Mouse (Mus musculus) embryo, embryonic 11.5 days (tissue): ENCODE results near the gene Hoxa9.

ENCODE experiments used
- DNase-seq: peaks from one replicate; pipeline ENCODE4 v3.0.0-alpha.2; 2012; ENCODE audit warnings: low read depth, low spot score

The Hoxa9 gene

GRCm38 (mm10) chr6:52228475-52229465 is 2.1 kb downstream of the Hoxa9 start:
- no peak for DNase-seq

- no peak for DNase-seq
These were observed 3.2 kb downstream of the Hoxa9 start for GRCm38 (mm10) chr6:52227470-52228222.

DNA sequence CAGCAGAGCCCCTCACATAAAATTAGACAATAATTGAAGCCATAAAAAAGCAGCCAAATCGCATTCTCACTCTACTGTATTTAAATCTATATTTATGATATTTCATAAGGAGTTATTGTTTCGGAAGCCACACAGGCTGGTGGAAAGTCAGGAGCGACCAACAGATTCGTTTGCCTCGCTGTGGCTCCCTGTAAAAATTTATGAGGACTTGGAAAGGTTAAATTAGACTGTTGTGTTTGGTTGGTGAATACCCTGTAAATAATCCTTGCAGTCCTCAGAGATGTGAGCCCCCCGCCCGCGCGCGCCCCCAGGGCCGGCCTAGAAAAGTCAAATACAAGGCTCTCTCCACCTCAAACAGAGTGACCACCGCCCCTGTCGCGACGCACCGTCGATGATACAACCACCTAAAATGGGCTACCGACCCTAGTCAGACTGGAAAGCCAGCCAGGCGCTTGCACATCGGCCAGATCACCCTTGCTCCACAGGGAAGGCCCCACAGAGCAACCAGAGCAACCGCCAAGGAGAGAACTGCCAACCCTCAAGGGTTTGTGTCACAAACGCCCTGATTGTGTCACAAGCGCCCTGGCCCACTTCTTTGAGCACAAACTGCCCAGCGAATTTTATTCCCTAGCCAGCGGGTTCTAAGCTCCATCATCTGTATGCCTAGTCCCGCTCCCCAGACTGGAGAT is 4.2 kb downstream of the Hoxa9 start:
- DNase-seq, result no peak

DNA sequence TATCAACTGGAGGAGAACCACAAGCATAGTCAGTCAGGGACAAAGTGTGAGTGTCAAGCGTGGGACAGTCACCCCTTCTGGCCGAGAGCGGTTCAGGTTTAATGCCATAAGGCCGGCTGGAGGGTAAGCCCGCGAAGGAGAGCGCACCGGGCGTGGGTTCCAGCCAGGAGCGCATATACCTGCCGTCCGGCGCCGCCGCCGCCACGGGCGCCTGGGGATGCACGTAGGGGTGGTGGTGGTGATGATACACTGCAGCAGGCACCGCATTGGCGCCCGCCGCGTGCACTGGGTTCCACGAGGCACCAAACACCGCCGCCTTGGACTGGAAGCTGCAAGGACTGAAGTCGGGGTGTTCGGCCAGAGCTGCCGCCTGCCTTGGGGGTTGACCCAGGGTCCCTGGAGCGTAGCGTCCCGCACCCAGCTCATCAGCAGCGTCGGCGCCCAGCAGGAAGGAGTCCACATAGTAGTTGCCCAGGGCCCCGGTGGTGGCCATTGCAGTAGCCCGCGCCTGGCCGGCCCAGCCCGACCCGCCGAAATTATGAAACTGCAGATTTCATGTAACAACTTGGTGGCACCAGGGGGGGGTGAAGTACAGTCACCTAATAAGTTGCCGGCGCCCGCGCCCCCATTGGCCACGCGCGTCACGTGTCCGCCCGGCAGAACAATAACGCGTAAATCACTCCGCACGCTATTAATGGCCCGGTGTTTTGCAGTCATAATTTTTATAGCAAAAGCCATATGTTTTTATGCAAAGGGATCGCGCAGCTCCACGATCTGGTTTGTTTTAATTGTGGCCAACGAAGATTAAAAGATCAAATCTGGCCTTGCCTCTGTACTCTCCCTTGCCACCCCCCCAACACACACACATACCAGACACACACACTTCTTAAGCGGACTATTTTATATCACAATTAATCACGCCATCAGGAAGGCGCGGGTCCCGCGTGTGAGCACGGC is 5.0 kb downstream of the Hoxa9 start:
- DNase-seq, result no peak

- DNase-seq, result no peak
These were observed 5.8 kb downstream of the Hoxa9 start for GRCm38 (mm10) chr6:52224895-52225611.

DNA sequence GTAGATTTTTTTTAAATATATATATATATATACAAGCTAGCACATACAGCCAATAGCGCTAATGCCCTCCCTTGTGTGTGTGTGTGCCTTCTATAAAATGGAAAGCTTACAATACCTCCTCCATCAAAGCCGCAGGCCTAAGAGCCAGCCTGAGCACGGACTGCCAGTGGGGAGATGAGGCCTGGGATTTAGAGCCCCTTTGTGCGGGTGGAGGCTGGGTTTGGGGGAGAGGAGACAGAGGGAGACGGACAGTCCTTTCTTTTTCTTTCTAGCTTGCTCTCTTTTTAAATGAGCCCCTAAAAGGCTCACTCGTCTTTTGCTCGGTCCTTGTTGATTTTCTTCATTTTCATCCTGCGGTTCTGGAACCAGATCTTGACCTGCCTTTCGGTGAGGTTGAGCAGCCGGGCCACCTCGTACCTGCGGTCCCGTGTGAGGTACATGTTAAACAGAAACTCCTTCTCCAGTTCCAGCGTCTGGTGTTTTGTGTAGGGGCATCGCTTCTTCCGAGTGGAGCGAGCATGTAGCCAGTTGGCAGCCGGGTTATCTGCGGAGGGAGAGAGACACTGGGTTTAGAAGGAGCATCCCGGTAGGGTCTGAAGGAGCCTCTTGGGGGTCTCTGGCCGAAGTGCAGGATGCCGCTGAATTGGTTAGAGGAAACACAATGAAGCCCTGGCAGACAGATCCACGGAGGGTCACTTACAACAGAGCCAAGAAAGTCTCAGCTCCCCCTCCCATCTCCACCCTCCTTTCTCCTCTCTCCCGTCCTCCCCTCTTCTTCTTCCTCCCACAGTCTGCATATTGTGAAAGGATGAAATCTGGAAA is 6.7 kb downstream of the Hoxa9 start:
- DNase-seq, result no peak

GRCm38 (mm10) chr6:52222729-52223128 is 8.2 kb downstream of the Hoxa9 start:
- no peak for DNase-seq

DNA sequence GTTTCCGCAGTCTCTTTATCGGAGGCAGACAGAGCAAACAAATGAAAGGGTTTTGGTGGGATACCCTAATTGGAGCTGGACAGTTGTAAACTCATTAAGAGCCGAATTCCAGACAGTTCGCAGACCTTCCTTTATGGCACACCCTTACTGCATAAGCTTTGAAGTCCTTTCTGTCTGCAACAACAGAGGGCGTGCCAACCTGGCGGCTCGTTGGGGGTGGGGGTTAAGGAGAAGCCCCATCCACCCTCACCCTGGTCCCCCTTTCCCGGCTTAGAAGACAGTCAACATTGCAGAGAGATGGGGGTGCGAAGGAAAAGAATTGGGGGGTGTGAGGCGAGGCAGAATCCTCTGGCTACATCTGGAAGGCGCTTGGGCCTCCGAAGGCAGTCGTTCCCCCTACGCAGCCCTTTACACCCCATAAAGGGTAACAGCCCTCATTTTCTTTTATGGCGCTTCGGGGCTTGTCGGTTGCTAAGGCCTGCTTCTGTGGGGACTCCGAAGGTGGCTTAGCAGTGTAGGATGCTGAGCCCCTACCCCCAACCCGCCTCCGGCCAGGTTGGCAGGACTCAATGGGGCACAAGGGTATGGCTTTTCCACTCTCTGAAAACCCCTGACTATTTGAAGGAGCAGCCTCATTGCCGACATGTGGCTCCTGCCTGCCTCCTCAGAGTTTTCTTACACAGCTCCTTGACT is 8.8 kb downstream of the Hoxa9 start:
- DNase-seq, result no peak

- peak; percentile 93 for DNase-seq
These were observed 9.4 kb downstream of the Hoxa9 start, which contains the start of gene Hoxa7 for GRCm38 (mm10) chr6:52221337-52221992. Hoxa7 (minus strand) TSS chr6:52221854.

- DNase-seq, result no peak
These were observed 10.0 kb downstream of the Hoxa9 start for GRCm38 (mm10) chr6:52220865-52221310.

- no peak for DNase-seq
These were observed 10.7 kb downstream of the Hoxa9 start for GRCm38 (mm10) chr6:52220003-52220864.

- DNase-seq, result no peak
These were observed 11.5 kb downstream of the Hoxa9 start for GRCm38 (mm10) chr6:52219234-52219942.

DNA sequence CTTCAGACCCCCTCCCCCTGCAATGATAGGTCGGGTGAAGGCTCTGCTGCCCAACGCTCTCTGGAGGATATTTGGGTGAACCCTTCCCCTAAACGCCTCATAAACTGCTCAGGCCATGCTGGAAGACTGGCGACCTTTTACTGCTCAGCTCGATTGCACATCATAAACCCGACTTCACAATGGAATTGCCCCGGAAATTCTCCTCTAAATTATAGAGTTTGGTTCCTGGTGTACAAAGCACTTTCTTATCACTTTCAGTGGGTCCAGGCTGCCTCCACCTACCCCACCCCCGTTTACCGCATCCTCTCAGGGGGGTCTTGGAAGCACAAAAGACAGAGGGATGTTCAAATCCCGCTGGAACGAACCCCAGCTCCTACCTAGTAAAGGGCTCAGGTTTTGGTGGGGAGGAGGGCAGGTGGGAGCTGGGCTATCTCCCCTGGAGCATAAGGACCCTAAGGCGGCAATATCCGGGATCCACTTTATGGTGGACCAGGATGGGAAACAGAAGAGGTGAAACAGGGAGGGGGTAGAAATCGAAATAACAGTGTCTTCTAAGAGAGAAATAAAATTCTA is 12.2 kb downstream of the Hoxa9 start:
- no peak for DNase-seq

DNA sequence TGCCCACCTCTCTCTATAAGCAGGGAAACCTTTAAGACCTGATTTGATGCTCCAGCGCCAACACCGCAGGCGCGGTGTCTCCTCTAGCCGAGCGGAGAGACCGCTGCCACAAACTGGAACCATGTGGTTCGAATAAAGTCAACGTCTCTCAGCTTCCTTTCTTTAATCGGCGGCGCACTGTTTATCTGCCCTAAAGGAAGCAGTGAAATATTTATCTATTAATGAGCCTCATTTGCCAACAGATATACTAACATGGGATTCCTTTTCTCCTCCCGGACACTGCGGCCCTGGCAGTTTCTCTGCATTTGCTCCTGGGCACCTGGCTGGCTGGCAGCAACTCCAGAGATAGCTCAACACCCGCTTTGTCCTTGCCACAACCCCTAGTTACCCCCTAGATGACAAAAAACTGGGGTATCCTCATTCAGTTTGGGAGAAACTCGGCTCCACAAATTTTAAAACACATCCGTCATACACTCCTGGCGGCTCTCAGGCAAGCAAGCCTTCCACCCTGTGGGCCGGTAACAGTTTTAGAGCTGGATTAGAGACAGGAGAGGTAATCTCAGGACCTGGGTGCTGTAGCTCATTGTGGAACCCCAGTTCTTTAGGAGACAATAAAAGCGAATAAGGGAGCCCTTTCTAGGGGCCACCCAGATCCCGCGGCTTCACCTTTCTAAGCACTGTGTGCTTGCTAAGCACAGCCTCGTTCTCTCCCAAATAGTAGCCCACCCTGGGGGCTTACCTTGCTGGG is 12.8 kb downstream of the Hoxa9 start:
- DNase-seq, result no peak

DNA sequence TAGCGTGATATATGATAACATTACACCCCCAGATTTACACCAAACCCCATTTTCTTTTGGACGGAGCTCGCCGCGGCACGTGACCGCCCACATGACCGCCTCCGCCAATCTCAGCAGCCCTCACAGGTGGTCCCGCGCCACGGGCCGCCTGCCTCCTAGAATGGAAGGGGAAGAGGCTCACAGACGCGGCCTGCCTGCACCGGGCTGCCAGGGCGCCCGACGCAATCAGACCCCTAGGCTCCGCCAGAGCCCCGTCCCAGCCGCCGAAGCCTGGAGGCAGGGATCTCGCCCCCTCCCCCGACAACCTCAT is 13.5 kb downstream of the Hoxa9 start:
- peak; percentile 83 for DNase-seq
